Mouse (Mus musculus): ENCODE measurements at regions not wholly inside any gene's neighbourhood (a gene's known extent, or its start where the extent isn't known, plus 50 kb on each side); places are given as distances from the start of the nearest gene placed in this dataset.

DNA sequence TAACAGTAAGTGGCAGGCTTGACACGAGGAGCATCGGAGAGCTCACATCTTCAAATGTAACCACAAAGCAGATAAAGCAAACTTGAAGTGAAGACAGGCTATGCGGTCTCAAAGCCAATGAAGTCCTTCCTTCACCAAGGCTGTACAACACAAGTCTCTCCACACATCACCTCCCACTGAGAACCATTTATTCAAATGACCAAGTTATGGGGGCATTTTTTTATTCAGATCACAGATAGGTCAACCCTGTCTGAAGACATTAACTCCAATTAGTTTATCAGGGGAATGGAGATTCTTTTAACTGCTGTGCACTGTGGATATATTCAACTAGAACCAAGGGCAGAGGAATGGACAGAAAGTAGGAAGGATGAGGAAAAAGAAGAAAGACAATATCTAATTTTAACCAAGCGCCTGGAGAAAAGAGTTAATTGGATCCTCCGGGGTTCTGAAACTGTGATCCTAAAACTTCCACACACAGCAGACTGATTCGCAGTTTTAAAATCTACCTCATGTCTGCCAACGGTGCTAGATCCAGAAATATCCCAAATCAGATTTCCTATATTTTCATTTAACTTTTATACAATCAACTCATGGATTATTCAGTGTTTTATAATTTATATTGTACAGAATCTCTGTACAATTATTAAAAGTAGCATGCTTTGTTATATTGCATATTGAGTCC is 444.8 kb downstream of the Basp1 start:
- no peak for DNase-seq

DNA sequence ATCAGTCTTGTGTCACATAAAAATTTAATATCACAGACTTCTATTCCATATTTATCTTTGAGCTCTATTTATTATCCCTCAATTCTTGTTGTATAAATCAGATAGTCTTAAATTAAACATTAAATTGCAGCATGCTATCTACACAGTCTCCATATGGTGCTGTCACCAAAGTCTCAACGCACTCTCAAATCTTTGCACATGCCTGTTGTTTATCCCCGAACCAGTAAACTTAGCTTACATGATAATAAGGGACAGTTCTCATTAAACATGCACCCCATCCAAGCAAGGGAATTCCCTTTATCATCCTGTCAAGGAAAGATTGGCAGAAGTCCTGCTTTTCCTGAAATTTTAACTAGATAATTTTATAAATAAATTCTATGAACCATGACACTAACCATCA is 483.8 kb downstream of the Basp1 start:
- no peak for DNase-seq

DNA sequence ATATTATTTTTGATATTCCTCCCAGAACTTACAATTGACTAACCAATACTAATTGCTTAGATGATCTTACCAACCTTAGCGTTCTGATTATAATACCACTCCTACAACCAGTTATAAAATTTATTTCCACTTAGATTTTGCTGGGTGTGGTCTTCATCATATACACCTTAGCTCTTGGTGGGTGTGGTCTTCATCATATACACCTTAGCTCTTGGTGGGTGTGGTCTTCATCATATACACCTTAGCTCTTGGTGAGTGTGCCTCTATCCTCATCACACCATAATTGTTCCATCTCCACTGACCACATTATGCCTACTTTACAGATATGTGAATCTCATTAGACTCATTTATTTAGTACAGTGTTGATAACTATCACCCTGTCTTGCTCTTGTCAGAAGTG is 501.7 kb downstream of the Basp1 start:
- no peak for DNase-seq

DNA sequence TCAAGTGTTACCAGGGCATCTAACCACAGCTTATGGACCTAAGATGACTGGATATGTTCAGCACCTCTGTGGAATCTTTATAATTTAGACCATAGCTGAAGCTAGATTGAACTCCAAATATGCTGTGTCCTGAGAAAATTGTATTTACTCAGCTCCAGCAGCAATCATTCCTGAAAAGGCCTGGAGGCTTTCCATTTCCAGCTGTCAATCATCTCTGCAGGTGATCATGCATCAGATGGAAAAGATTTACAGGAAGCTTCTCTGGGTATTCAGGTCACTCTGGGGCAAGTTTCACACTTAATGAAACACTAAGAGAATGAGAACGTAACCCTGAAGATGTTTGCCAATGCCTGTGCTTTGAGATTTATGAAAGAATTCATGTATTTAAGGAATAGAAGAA is 502.1 kb downstream of the Basp1 start:
- DNase-seq = no peak

DNA sequence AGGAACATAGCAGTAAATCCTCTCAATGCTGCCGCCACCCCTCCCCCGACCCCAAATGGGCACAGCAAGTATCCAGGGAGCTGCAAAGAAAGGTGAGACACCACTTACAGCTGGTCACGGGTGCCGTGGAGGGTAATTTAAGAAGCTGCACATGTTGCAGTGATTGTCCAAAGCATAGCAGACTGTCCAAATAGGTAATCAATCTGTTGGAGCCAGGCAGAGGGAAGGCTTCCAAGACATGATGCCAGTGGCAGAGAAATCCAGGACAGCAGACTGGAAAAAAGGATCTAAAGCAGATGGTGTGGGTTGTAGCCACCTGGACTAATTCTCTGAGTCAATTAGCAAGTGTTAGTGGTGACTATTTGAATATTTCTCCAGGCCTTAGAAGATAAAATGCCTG is 506.6 kb downstream of the Basp1 start:
- DNase-seq = peak; percentile 83 to 89

DNA sequence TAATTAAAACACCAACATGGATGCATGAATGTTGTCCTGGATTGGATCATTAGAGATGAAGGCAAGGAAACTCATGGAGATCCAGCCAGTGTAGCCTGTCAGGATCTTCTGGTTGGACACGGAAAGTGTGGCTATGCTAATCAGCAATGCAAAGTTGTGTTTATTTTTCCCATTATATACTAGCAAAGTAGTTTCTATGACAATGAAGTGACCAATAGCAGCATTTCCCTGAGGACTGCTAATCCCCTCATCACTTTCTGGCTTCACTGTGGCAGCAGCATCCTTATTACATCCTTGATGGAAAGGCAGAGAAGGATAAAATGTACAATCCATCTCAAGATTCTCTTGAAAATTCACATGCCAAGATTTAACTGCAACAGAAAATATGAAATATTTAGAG is 534.7 kb downstream of the Basp1 start:
- DNase-seq = no peak

DNA sequence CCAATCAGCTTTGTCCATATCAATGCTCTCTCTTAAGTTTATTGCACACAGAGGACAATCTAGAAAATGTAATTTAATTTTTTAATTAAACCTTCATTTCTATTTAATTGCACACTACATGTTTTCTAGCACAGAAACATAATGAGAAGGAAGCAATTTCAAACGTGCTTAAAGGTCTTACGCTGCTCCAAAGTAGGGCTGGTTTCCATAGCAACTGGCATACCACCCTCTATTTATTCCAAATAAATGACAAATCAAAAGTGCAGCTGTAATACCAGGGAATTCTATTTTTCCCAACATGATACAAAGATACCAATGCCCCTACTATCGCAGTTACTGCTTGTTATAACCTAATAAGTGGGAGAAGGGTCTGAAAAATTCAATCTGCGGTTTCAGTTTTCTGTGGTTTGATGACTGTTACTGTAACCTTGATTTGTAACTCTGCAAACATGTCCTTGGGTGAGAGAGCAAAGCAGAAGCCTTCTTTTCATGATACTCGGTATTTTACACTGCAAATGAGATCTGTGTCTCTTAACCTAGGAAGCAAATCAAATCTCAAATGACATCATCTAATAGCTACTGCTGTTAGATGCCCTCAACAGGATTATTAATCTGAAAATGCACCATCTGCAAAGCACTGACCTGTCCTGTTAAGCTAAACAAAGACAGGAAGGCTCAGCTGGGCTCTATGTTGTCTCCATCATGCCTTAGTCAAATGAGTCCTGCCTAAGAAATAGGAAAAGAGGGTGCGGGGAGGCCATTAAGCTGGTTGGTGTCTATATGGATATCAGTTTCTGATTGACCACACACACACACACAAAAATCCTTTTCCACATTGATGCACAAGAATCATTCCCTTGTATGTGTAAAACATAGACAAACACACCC is 535.6 kb downstream of the Basp1 start:
- no peak for DNase-seq

DNA sequence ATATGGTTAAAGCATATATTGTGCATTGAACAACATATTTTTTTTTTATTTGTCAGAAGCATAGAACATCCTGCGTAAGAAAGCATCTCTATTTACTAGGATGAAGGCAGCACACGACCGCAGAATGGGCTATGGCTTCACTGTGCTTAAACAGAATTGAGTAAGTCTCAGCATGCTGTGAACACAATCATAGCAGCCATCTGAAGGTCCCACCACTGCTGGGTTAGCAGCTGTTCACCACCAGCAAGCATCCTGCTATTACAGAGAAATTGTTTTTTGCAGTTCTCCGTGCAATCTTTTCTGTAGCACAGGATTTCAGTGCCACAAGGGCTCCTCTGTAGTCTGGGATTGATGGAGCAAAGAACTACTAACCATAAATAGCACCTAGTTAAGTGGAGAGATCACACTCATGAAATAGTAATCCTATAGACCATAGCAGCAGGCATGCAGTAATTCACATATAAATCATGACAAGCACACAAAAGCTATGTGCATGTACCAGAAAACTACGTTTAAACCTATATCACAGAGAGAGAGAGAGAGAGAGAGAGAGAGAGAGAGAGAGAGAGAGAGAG is 537.3 kb downstream of the Basp1 start:
- DNase-seq = peak in 1 of 2 experiments; percentile 6

DNA sequence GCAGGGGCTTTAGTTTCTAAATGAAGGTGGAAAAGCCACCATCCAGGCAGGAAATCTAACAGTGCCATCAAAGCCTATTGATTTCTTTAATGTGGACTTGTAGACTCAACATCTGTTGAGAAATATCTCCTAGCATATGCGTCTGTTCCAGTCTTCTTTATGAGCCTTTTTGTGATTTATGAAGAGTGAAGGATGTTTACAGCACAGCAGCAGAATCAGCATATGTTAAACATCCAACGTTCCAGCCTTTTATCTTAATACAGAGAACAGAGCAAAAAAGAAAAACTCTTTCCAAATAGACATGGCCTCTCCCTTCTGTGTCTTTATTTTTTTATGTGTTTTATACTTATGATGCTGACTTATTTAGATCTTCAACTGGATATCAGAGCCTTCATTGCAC is 573.3 kb downstream of the Basp1 start:
- no peak for DNase-seq

DNA sequence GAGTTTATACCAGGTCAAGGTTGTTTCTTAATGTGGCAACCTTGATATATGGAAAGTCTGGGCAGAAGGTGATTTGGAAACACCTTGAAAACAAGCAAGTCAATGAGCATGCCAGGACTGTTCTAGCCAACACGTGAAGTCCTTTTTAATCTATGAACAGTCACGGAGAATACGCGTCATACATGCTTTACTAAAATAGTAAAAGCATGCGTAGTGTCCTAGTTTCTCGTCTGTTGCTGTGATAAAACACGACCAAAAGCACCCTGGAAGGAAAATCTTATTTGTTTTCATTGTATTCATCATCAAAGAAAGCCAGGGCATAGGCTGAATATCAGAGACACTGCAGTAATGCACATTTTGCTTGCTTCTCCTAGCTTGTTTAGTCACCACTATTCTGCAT is 575.2 kb downstream of the Basp1 start:
- DNase-seq = no peak

DNA sequence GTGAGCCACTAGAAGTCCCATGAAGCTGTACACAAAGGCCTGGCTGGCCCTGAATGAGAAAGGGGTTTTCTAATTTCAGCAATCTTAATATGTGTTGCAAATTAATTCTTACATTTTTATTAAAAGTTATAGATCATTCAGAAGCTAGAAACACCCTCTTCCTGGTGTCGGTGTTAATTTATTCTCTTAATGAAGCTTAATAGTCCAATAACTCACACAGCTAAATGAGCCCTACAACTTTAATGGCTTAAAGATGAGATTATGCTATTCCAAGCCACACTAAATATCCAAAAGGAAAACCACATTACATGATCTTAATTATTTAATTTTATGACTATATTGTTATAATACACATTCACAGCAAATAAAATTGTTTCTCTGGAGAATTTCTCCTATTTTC is 585.7 kb downstream of the Basp1 start:
- no peak for DNase-seq

DNA sequence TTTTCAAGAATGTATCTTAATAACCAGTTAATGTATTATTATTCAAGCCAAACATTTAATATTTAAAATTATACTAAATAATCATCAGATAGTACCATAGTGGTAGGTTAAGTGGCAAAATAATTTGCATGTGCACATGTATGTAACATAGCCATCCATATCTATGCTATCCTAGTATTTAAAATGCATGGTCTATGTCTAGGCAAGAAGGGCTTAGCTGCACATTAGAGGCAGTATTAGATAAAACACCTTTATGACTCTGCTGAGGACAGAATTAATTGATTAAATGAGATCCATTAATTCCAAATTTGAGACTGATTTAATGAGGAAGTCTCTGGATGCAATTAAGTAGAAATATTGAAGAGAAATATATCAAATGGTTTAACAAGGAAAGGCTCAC is 586.3 kb downstream of the Basp1 start:
- no peak for DNase-seq

DNA sequence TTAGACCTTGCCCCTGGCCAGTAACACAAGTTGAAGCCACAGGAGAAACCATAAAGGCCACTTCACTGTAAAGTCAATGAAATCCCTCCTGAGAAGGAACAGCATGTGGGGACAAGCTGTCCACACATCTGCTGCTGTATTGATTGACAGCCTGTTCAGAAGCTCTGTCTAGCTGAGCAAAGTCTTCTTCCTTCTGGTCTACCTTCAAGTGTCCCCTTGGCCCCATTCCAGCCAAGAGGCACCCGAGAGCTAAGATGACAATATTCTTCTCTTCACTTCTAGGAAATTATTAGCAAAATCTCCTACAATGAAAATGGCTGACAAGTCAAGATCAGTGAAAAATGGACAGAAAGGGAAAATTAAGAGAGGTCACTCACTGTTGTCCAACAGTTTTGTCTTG is 616.7 kb downstream of the Basp1 start:
- no peak for DNase-seq

DNA sequence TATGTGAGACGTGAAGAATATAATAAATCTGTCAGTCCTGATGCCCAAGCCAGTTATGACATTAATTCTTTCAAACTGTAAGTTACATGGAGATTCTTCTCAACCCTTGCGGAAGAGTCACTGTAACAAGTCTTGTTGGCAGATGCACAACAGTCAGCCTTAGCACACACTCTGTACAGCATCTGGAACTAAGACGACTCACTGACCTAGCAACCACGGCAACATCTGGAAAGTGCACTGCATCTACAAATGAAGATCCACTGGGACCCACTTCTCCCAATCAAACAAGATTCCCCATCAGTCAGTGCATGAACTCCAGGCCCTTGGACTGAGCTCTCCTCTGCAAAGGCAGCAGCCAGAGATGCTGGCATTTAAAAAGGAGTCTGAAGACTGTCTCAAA is 620.2 kb downstream of the Basp1 start:
- DNase-seq = no peak

DNA sequence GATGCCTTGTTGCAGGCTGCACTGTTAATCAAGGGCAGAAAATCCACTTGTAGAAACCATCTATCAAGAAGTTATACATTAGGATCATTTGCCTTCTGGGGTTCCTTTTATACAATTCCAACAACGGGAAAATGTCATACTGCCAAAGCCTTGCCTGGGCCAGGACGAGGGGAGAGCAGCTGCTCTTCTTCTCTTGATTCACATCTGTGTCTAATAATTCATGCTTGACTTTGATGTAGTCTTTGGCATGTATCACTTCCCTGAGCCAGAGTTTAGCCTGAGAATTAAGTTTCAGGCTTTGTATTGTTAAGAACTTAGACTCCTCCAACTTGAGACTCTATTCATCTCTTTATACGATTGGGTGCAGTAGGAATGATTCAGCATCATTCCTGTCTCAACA is 627.2 kb downstream of the Basp1 start:
- no peak for DNase-seq

DNA sequence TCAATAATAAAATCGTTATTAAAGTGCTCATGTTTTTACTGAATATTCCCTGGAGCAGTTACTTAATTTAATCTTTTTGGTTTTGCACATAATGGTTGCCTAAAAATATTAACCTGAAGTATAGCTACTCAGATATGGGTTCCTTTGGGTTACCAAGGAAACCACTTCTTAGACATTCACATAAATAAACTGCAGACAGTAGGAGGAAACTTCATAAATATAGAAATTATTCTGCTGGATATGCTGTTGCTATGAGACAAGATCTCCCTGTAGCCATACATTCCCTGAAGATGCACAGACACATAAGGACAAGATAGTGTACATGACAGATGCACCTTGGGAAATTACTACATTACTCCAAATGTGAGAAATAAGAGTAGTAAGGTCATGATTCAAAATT is 635.3 kb downstream of the Basp1 start:
- no peak for DNase-seq

DNA sequence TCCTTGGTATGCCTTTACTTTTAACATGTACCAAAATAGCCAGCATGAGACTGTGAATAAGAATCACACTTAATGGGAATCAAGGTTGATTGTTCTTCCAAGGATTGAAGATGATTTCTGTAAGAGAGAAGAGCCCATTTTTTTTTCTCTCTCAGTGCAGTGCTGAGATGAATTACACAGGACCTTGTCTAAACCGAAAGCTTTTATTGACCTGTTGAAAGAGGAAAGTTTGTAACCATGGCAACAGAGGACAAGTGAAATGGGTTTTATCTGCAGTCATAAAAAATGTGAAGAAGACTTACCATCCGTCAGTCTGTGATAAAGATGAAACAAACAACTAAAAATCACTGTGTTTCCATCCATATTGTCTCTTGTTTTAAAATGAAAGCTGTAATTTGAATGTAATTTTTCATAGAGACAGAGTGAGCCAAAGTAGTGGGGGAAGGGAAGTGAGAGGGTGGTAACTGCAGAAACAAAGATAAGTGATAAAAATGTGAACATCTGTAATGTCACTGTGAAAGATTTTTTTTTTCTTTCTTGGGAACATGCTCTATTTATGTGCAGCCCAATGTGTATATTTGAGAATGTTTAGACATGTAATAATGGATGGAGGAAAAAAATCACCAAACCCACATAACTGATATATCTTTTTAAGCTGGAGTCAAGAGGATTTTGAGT is 661.9 kb downstream of the Basp1 start:
- DNase-seq = no peak

DNA sequence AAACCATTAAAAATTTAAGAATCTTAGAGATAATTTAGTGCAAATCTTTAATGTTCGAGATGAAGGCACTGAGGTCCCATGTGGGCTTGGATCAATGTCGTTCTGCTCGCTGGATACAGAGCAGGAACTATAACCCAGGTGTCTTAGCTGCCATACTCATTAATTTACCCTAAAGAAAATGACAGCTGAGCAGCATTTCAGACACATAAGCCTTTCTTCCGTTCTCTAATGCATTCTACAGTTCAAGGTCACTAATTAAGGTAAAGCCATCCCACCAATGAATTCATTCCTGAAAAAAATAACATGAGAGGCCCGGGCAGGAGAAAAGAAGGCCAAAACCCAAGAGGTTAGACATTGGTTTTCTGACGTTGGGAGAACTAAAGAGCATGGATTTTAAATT is 670.3 kb downstream of the Basp1 start:
- no peak for DNase-seq

DNA sequence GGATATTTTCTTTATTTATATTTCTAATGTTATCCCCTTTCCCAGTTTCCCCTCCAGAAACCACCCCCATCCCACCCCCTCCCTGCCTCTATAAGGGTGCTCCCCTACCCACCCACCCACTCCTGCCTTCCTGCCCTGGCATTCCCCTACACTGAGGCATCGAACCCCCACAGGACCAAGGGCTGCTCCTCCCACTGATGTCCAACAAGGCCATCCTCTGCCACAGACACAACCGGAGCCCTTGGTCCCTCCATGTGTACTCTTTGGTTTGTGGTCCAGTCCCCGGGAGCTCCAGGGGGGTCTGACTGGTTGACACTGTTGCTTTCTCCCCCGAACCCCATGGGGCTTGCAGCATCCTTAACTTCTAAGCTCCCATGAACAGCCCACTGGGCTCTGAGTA is 688.4 kb downstream of the Basp1 start:
- DNase-seq = no peak

DNA sequence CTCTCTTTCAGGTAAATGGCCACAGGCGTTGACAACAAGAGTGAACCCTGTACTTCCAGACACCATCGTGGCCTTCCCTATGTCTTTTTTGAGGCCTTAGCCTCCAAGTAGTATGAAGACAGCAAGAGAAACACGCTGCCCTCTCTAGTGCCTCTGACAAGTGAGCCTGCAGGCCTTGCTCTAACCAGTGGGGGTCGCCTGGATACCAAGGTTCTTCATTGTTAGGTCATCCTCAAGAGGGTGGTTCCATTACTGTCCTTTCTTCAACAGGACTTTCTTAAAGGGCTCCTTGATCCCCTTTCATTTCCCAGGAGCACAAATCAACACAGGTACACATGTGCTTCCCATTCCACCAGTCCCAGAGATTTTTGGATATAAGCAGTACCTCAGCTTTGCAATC is 688.9 kb downstream of the Basp1 start:
- peak; percentile 21 to 29 for DNase-seq

DNA sequence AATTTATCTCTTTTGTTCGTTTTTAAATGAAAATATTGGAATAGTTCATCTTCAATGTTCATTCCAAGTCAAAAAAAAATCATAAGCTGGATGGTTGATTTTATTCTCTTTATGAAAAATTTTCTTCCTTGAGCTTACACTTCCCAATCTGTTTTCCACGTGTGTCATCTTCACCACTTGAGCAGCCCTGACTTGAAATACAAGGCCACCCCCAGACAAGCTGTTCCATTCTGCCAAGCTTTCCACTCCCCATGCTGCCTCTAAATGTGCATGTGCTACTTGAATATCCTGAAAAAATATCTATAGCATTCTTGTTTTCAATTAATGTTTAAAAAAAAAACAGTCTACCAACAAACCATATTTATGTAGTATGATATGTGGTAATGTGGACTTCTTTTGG is 693.2 kb downstream of the Basp1 start:
- no peak for DNase-seq

DNA sequence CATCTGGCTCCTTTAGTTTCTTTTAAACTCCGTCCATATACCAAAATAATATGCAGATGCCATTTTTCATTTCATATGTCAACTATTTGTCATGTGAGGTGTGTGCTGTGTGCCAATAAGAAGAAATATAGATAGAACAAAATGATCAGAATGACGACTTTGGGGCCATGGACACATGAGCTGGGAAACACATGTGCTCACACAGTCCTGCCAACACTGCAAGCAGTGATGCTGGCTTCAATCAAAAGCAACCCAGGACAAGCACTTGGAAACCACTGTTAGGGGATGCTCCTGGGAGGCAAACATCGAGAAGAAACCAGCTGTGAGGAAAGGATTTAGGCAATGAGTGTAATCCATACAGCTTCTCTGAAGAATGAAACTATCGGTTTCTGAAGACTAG is 731.4 kb downstream of the Basp1 start:
- DNase-seq = no peak

DNA sequence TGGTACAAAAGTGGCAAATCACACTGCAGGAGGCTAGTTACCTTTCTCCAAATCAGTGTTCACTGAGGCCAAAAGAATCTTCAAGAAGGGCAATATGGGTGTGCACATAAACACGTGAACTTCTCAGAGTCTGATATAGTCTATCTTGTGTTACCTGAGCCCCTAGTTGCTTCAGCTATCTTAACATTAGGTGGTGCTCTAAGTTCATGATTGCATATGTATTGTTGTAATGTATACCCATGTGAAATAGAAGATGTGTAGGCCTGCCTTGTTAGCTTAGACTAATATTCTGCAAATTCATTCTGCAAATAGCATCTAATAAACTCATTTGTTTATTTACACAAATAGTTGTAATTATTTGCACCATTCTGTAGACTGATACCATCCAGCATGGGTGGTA is 764.6 kb downstream of the Basp1 start:
- DNase-seq = no peak

DNA sequence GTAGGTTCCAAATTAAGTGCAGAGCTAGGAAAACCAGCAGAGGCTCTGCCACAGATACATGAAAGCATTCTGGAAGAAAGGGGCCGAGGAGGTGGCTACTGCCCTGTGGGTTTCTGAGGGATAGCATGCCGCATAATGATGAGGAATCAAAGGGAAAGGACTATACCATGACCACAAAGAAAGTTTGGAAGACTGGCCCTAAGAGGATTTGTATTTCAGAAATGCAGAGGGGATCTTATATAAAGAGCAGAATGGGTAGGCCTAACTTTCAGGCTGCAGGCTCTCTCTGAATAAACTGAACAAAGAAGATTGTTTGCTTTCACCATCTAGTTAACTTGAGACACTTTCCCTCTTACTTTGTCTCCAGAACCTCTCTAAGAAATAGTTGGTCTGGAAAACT is 777.9 kb downstream of the Basp1 start:
- DNase-seq = no peak

Data from cerebellum, postnatal 36 days (tissue).